Mouse (Mus musculus) gonadal fat pad, adult 2 months (tissue): ENCODE results near the gene Fancl. TPM values are rescaled to one million over a fixed set of nuclear protein-coding genes. Genes with fewer than 3 reads are reported as not detected.
"Not testable (repeated sequence)": the region's sequence is repeated elsewhere in the genome, so short reads cannot be mapped to it uniquely, and the experiment has no call there.

Source experiments
- DNase-seq: peaks from one replicate; pipeline ENCODE4 v3.0.0-alpha.2; 2012; ENCODE audit warnings: low read depth
- polyA plus RNA-seq: library from polyadenylated mRNA; depleted of rRNA; stranded (reverse); fragments of >200 nt; gene quantifications from 2 replicates; pipeline ENCODE4 v1.2.3, GENCODE M21; 2012; rRNA removed

The Fancl gene
- polyA plus RNA-seq, result 3.5 and 4.0 TPM in 2 replicates

GRCm38 (mm10) chr11:26385971-26386370 lies at the start of gene Fancl:
Fancl (plus strand) TSS chr11:26386135.
- peak; percentile 22 for DNase-seq

- DNase-seq, result no peak
Measured at GRCm38 (mm10) chr11:26336848-26337247, 49.1 kb upstream of the Fancl start.

GRCm38 (mm10) chr11:26370176-26370575 lies 15.8 kb upstream of the Fancl start:
- not testable (repeated sequence) for DNase-seq

GRCm38 (mm10) chr11:26371980-26372379 lies 14.0 kb upstream of the Fancl start:
- DNase-seq, result not testable (repeated sequence)

- DNase-seq, result no peak
Measured at GRCm38 (mm10) chr11:26374132-26374531, 11.8 kb upstream of the Fancl start.

GRCm38 (mm10) chr11:26378074-26378473 lies 7.9 kb upstream of the Fancl start:
- DNase-seq, result no peak

- DNase-seq, result no peak
Measured at GRCm38 (mm10) chr11:26381499-26381898, 4.4 kb upstream of the Fancl start.

GRCm38 (mm10) chr11:26386678-26387077 lies 743 bp downstream of the Fancl start:
- no peak for DNase-seq

GRCm38 (mm10) chr11:26387087-26387611 lies 1.2 kb downstream of the Fancl start:
- peak; percentile 51 for DNase-seq

- no peak for DNase-seq
Measured at GRCm38 (mm10) chr11:26395561-26395960, 9.6 kb downstream of the Fancl start.

GRCm38 (mm10) chr11:26412972-26413371 lies 27.0 kb downstream of the Fancl start:
- DNase-seq, result no peak

- DNase-seq, result no peak
Measured at GRCm38 (mm10) chr11:26421472-26421871, 35.5 kb downstream of the Fancl start.

GRCm38 (mm10) chr11:26434229-26434628 lies 48.3 kb downstream of the Fancl start:
- no peak for DNase-seq

GRCm38 (mm10) chr11:26437818-26438217 lies 51.9 kb downstream of the Fancl start:
- DNase-seq, result no peak

GRCm38 (mm10) chr11:26441121-26441520 lies 55.2 kb downstream of the Fancl start:
- no peak for DNase-seq

GRCm38 (mm10) chr11:26444374-26444773 lies 58.4 kb downstream of the Fancl start:
- no peak for DNase-seq

GRCm38 (mm10) chr11:26449789-26450188 lies 63.9 kb downstream of the Fancl start:
- no peak for DNase-seq

GRCm38 (mm10) chr11:26450636-26451035 lies 64.7 kb downstream of the Fancl start:
- DNase-seq, result no peak

- no peak for DNase-seq
Measured at GRCm38 (mm10) chr11:26451228-26451627, 65.3 kb downstream of the Fancl start.

GRCm38 (mm10) chr11:26452693-26453092 lies 66.8 kb downstream of the Fancl start:
- no peak for DNase-seq

GRCm38 (mm10) chr11:26454081-26454480 lies 68.1 kb downstream of the Fancl start:
- no peak for DNase-seq

GRCm38 (mm10) chr11:26477037-26477739 lies 91.3 kb downstream of the Fancl start:
- no peak for DNase-seq

GRCm38 (mm10) chr11:26481691-26482242 lies 95.8 kb downstream of the Fancl start:
- DNase-seq, result no peak
